Mouse (Mus musculus): ENCODE measurements at regions not wholly inside any gene's neighbourhood (a gene's known extent, or its start where the extent isn't known, plus 50 kb on each side); places are given as distances from the start of the nearest gene placed in this dataset.

- TF ChIP-seq POLR2A (IDR thresholded peaks at IDR 0.05; ENCODE audit: low read depth, low read length), result no peak
- TF ChIP-seq CTCF (IDR thresholded peaks at IDR 0.05; ENCODE audit: extremely low read depth, insufficient read depth, insufficient read length, insufficient replicate concordance), result no peak
These were observed 123.7 kb downstream of the Dhx35 start for GRCm38 (mm10) chr2:158918312-158918711.
